Mouse (Mus musculus): ENCODE measurements around the gene Mcm8. TPM values are rescaled to one million over a fixed set of nuclear protein-coding genes. Genes with fewer than 3 reads are reported as not detected.
A peak's percentile ranks its signal among the peaks of the same experiment; 100 is the strongest.

The Mcm8 gene
- polyA plus RNA-seq, 1 experiment from 2014 or later: 5.5 TPM

GRCm38 (mm10) chr2:132848361-132848760 is 32.4 kb downstream of the Mcm8 start:
- Histone ChIP-seq H3K27ac (no peak overlapping the region), H3K4me2 (peak overlapping the region; percentile 70), H3K27me3 (replicated peaks) (no peaks in the 10 kb centered on the region), H3K4me1 (peaks cover 18% of the 10 kb centered on the region), H3K4me3 (0 out of 2 replicates have a peak overlapping the region, but pooled peaks have one; percentile 70), H3K36me3 (replicated peaks) (peaks cover 8% of the 10 kb centered on the region), H3K9ac (no peak overlapping the region), H3K9me3 (no peaks in the 10 kb centered on the region)
- no peak for ATAC-seq (replicated peaks)
- WGBS: 92% methylated on average over 4 of the region's 4 CpGs

DNA sequence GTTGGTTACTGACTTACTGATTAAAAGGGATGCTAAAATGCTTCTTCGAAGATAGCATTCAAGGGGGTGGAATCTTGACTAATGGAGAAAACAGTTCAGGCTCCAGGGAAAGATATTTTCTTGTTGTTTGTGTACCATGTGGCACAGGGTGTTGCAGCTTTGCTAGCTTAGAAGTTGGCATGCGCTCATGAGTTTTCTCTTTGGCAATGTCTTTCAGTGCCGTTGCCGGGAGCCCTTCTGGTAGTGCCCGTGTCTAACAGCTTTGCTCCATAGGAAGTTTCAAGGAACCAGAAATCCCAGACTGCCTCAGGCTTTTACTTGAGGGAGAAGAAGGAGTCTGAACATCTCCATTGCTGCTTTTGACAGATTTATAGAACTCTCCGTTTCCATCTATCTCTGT is 33.2 kb downstream of the Mcm8 start:
- Histone ChIP-seq H3K9me3 (no peaks in the 10 kb centered on the region), H3K4me1 (peaks cover 18% of the 10 kb centered on the region), H3K4me2 (no peak overlapping the region), H3K36me3 (replicated peaks) (peaks cover 8% of the 10 kb centered on the region), H3K9ac (no peak overlapping the region), H3K4me3 (no peak overlapping the region), H3K27me3 (replicated peaks) (no peaks in the 10 kb centered on the region), H3K27ac (no peak overlapping the region)
- no peak for ATAC-seq (replicated peaks)
- WGBS: 89% methylated on average over 6 of the region's 6 CpGs

GRCm38 (mm10) chr2:132853051-132853450 is 37.1 kb downstream of the Mcm8 start:
- H3K4me1 ChIP-seq: peaks cover 8% of the 10 kb centered on the region
- no peak overlapping the region for H3K4me3 ChIP-seq
- no peak overlapping the region for H3K27ac ChIP-seq
- 98% methylated on average over 1 of the region's 1 CpGs for WGBS
- H3K27me3 ChIP-seq (replicated peaks): no peaks in the 10 kb centered on the region
- no peak for ATAC-seq (replicated peaks)
- no peaks in the 10 kb centered on the region for H3K9me3 ChIP-seq
- no peak overlapping the region for H3K4me2 ChIP-seq
- no peak overlapping the region for H3K9ac ChIP-seq
- peaks cover 8% of the 10 kb centered on the region for H3K36me3 ChIP-seq (replicated peaks)

GRCm38 (mm10) chr2:132856333-132856732 is 40.4 kb downstream of the Mcm8 start:
- ATAC-seq (replicated peaks): no peak
- no peak overlapping the region for H3K4me3 ChIP-seq
- H3K36me3 ChIP-seq (replicated peaks): peaks cover 3% of the 10 kb centered on the region; the same call in 1 of the 2 replicates
- H3K4me2 ChIP-seq: no peak overlapping the region
- no peaks in the 10 kb centered on the region for H3K4me1 ChIP-seq
- H3K27ac ChIP-seq: no peak overlapping the region
- H3K27me3 ChIP-seq (replicated peaks): no peaks in the 10 kb centered on the region
- H3K9ac ChIP-seq: no peak overlapping the region
- 83% methylated on average over 5 of the region's 5 CpGs for whole genome bisulfite sequencing
- no peaks in the 10 kb centered on the region for H3K9me3 ChIP-seq

DNA sequence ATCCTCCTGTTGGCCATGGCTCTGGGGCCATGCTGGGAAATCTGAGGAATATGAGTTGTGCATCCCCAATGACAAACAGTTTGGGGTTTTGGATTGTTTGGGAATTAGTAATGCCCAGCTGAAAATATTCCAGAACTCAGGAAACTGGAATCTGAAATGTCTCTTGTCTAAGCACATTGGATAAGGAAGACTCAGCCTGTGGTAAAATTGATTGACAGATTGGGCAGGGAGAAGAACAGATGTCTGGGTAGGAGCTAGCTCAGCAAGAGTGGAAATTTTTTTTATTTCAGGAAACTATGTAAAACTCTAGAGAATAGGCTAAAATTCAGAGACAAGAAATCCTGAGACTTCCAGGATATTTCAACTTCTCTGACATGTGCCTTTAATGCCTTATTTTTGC is 44.5 kb downstream of the Mcm8 start:
- Histone ChIP-seq H3K27ac (no peak overlapping the region), H3K9me3 (no peaks in the 10 kb centered on the region), H3K27me3 (replicated peaks) (no peaks in the 10 kb centered on the region), H3K36me3 (replicated peaks) (0 out of 2 replicates have a peak, but pooled peaks cover 4% of the 10 kb centered on the region), H3K4me1 (no peaks in the 10 kb centered on the region), H3K9ac (no peak overlapping the region), H3K4me2 (no peak overlapping the region), H3K4me3 (no peak overlapping the region)
- no peak for ATAC-seq (replicated peaks)

DNA sequence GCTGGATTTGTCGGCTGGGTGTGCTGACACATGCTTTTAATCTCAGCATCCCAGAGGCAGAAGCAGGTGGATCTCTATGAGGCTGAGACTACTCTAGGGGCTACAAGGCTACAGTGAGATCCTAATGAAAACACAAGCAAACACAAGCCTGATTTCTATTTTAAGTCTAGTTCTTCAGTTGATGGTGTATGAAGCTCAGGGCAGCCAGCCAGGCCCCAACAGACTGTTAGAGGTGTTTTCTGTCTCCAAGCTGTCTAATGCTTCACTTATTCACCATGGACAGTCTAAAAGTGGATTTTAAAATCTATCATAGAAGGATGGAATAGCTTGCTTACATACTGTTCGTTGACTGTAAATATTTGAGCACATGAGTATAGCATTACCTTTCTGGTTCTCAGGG is 45.5 kb downstream of the Mcm8 start:
- Histone ChIP-seq H3K4me2 (no peak overlapping the region), H3K9ac (no peak overlapping the region), H3K4me1 (no peaks in the 10 kb centered on the region), H3K4me3 (no peak overlapping the region), H3K36me3 (replicated peaks) (0 out of 2 replicates have a peak, but pooled peaks cover 7% of the 10 kb centered on the region), H3K27ac (no peak overlapping the region), H3K9me3 (no peaks in the 10 kb centered on the region), H3K27me3 (replicated peaks) (no peaks in the 10 kb centered on the region)
- no peak for ATAC-seq (replicated peaks)
- WGBS: 98% methylated on average over 2 of the region's 2 CpGs

DNA sequence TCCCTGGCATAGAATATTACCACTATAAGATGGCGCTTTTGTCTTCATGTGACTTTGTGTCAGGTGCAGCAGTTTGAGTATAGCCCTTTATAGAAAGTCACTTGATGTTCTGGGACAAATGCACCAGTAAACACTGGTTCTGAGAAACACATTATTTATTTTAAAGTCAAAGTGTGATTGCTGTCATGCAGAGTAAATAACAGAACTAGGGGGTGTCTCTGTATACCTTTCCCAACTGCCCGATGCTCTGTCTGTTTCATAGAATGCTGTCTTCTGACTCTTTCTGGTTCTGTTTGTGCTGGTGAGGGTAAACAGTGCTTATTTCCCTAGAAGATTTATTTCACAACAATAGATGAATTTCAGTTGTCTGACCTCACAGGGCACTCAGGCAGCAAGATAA is 47.4 kb downstream of the Mcm8 start:
- Histone ChIP-seq H3K4me3 (no peak overlapping the region), H3K36me3 (replicated peaks) (0 out of 2 replicates have a peak, but pooled peaks cover 7% of the 10 kb centered on the region), H3K27me3 (replicated peaks) (no peaks in the 10 kb centered on the region), H3K27ac (no peak overlapping the region), H3K4me1 (no peaks in the 10 kb centered on the region), H3K9ac (no peak overlapping the region), H3K9me3 (no peaks in the 10 kb centered on the region), H3K4me2 (no peak overlapping the region)
- ATAC-seq (replicated peaks): no peak
- WGBS: 98% methylated on average over 2 of the region's 2 CpGs

- no peak for ATAC-seq (replicated peaks)
- Histone ChIP-seq H3K4me3 (no peak overlapping the region), H3K27ac (no peak overlapping the region), H3K4me1 (no peaks in the 10 kb centered on the region), H3K9me3 (no peaks in the 10 kb centered on the region), H3K4me2 (no peak overlapping the region), H3K36me3 (replicated peaks) (0 out of 2 replicates have a peak, but pooled peaks cover 7% of the 10 kb centered on the region), H3K9ac (no peak overlapping the region), H3K27me3 (replicated peaks) (no peaks in the 10 kb centered on the region)
- 87% methylated on average over 5 of the region's 5 CpGs for WGBS
Observed at GRCm38 (mm10) chr2:132867521-132867920, 51.6 kb downstream of the Mcm8 start.

- Histone ChIP-seq H3K4me1 (no peaks in the 10 kb centered on the region), H3K4me3 (no peak overlapping the region), H3K9ac (no peak overlapping the region), H3K36me3 (replicated peaks) (0 out of 2 replicates have a peak, but pooled peaks cover 3% of the 10 kb centered on the region), H3K9me3 (no peaks in the 10 kb centered on the region), H3K27ac (no peak overlapping the region), H3K4me2 (no peak overlapping the region), H3K27me3 (replicated peaks) (no peaks in the 10 kb centered on the region)
- 95% methylated on average over 5 of the region's 5 CpGs for WGBS
- ATAC-seq (replicated peaks): 0 out of 2 replicates have a peak, but pooled peaks have one; percentile 14
Observed at GRCm38 (mm10) chr2:132869682-132870081, 53.7 kb downstream of the Mcm8 start.

DNA sequence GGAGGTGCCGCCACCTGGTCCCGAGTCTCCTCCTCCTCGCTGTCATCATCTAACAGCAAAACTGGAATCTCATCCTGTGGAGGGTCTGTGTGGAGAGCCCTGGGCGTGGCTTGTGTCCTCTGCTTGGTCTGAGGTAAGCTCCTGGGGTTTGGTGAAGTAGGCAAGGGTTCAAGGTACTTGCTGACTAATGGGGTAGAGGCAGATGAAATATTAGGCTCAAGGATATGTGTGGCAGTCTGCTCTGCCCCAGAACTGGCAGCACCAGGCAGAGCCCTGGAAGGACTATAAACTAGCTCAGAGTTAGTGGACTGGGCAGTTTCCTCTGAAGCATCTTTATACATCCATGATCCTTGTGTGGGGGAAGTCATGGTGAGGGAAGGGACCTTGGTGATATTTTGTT is 54.3 kb downstream of the Mcm8 start:
- Histone ChIP-seq H3K27me3 (replicated peaks) (no peaks in the 10 kb centered on the region), H3K4me2 (no peak overlapping the region), H3K27ac (no peak overlapping the region), H3K4me3 (no peak overlapping the region), H3K36me3 (replicated peaks) (0 out of 2 replicates have a peak, but pooled peaks cover 3% of the 10 kb centered on the region), H3K4me1 (no peaks in the 10 kb centered on the region), H3K9ac (no peak overlapping the region), H3K9me3 (no peaks in the 10 kb centered on the region)
- no peak for ATAC-seq (replicated peaks)
- 85% methylated on average over 4 of the region's 4 CpGs for WGBS

GRCm38 (mm10) chr2:132871663-132872062 is 55.7 kb downstream of the Mcm8 start:
- Histone ChIP-seq H3K4me1 (no peaks in the 10 kb centered on the region), H3K4me2 (no peak overlapping the region), H3K27ac (no peak overlapping the region), H3K36me3 (replicated peaks) (no peaks in the 10 kb centered on the region), H3K9ac (no peak overlapping the region), H3K9me3 (no peaks in the 10 kb centered on the region), H3K27me3 (replicated peaks) (no peaks in the 10 kb centered on the region), H3K4me3 (no peak overlapping the region)
- WGBS: 78% methylated on average over 3 of the region's 3 CpGs
- no peak for ATAC-seq (replicated peaks)

- no peak overlapping the region for H3K4me3 ChIP-seq
- no peak overlapping the region for H3K4me2 ChIP-seq
- no peaks in the 10 kb centered on the region for H3K9me3 ChIP-seq
- H3K36me3 ChIP-seq (replicated peaks): no peaks in the 10 kb centered on the region
- H3K27ac ChIP-seq: no peak overlapping the region
- no peak overlapping the region for H3K9ac ChIP-seq
- H3K4me1 ChIP-seq: peaks cover 1% of the 10 kb centered on the region; the same call in 1 of the 2 replicates
- WGBS: 85% methylated on average over 10 of the region's 10 CpGs
- peaks cover 13% of the 10 kb centered on the region; the same call in 1 of the 2 replicates for H3K27me3 ChIP-seq (replicated peaks)
- ATAC-seq (replicated peaks): no peak
Observed at GRCm38 (mm10) chr2:132873657-132874326, 57.9 kb downstream of the Mcm8 start.

DNA sequence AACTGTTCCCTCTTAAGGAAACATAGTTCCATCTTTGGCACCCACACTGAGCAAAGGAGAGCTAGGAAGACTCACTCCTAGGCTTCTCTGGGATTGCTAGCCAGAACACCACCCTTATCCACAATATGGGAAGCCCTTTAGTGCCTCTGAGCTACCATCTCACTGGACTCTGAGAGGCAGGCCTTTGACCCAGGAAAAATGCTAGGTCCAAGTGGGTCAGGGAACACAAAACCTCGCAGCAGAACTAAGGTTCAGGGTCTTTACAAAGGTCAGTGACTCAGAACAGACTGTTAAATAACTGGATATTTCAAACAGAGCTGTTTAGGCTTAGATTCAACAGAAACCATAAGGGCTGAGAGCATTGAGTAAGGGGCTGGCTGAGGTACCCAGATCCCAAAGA is 61.0 kb downstream of the Mcm8 start:
- no peak for ATAC-seq (replicated peaks)

More for the DNA sequence above, 61.0 kb downstream of the Mcm8 start:
- H3K36me3 ChIP-seq (replicated peaks): no peaks in the 10 kb centered on the region
- H3K4me1 ChIP-seq: peaks cover 18% of the 10 kb centered on the region
- WGBS: 46% methylated on average over 1 of the region's 1 CpGs
- no peak overlapping the region for H3K27ac ChIP-seq
- peaks cover 34% of the 10 kb centered on the region for H3K27me3 ChIP-seq (replicated peaks)
- no peaks in the 10 kb centered on the region for H3K9me3 ChIP-seq
- no peak overlapping the region for H3K4me2 ChIP-seq
- no peak overlapping the region for H3K4me3 ChIP-seq
- H3K9ac ChIP-seq: no peak overlapping the region
